Comparison of ENCODE assay signal across 9 mouse cellular contexts in the genomic region with DNA sequence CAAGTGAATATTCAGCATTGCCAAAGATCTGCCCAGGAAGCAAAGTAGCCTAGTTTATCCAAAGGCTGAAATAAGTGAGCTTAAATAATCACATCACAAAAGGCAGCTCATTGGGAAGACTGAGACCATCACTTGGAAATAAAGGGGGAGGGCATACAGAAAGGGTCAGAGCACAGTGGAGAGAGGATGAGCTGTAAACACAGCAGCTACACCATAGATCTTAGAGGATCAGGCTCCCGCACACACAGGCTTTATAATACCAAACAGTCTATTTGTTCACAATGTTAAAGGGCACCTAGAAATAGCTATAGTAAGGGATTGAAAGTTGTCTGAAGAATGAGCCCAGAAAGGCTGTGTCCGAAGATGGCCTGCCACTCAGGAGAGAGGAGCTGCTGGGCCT. TPM values are rescaled to one million over a fixed set of nuclear protein-coding genes. Genes with fewer than 3 reads are reported as not detected.
A peak's percentile ranks its signal among the peaks of the same experiment; 100 is the strongest.
DNase-seq lines count a peak whose midpoint lies in the region; ATAC-seq and TF ChIP-seq lines count a peak whose summit lies in the region.
"Had no signal": no experiment of that assay in that cellular context is flagged by ENCODE, and none has a peak within 500 bp of the region (broad histone marks: within the 10 kb centered on the region; RNA-seq: fewer than 3 reads in every experiment).

No protein-coding gene starts in this region.

- peak overlapping the region; percentile 65 for H3K9ac ChIP-seq in hindbrain, embryonic 12.5 days
- H3K9ac ChIP-seq in midbrain, embryonic 12.5 days (replicated peaks), result peak overlapping the region; percentile 67

- H3K36me3 ChIP-seq in kidney, adult 2 months (ENCODE audit: control insufficient read depth, insufficient read depth, low read length), result no peaks in the 10 kb centered on the region
- H3K36me3 ChIP-seq in hindbrain, embryonic 12.5 days, result peaks cover 8% of the 10 kb centered on the region; the same call in 1 of the 2 replicates
- H3K36me3 ChIP-seq in midbrain, embryonic 12.5 days, result peaks cover 5% of the 10 kb centered on the region; the same call in 1 of the 2 replicates

- peak overlapping the region; percentile 34 for H3K27ac ChIP-seq in kidney, adult 2 months (ENCODE audit: insufficient read depth, low read depth, low read length)
- H3K27ac ChIP-seq in bone marrow, adult 2 months (ENCODE audit: control insufficient read depth, insufficient read depth, low read depth, low read length, poor library complexity), result no peak overlapping the region
- no peak overlapping the region for H3K27ac ChIP-seq in hindbrain, embryonic 12.5 days
- H3K27ac ChIP-seq in midbrain, embryonic 12.5 days (replicated peaks), result no peak overlapping the region

- H3K4me2 ChIP-seq in hindbrain, embryonic 12.5 days (replicated peaks), result peak overlapping the region; percentile 72
- H3K4me2 ChIP-seq in midbrain, embryonic 12.5 days (replicated peaks), result peak overlapping the region; percentile 63

- TF ChIP-seq POLR2A in kidney, adult 2 months (IDR thresholded peaks at IDR 0.05; ENCODE audit: low read depth, low read length), result no peak
- no peak for TF ChIP-seq POLR2A in bone marrow, adult 2 months (IDR thresholded peaks at IDR 0.05; ENCODE audit: borderline replicate concordance, control insufficient read depth, low read depth, low read length)

- DNase-seq in kidney, adult 2 months, result no peak
- DNase-seq in kidney, adult 11 months, result no peak
- DNase-seq in right cerebral cortex, postnatal 14 days, result no peak
- DNase-seq in gastrocnemius, postnatal 10 days, result no peak

- no peaks in the 10 kb centered on the region for H3K27me3 ChIP-seq in kidney, adult 2 months (replicated peaks; ENCODE audit: control insufficient read depth, insufficient read depth, low read length)
- H3K27me3 ChIP-seq in hindbrain, embryonic 12.5 days, result no peaks in the 10 kb centered on the region
- H3K27me3 ChIP-seq in midbrain, embryonic 12.5 days, result no peaks in the 10 kb centered on the region

- 34% methylated on average over 2 of the region's 2 CpGs for WGBS in kidney, adult 2 months
- WGBS in bone marrow, adult 2 months, result 39% methylated on average over 2 of the region's 2 CpGs
- 9% methylated on average over 2 of the region's 2 CpGs for WGBS in hindbrain, embryonic 12.5 days
- WGBS in midbrain, embryonic 12.5 days, result 11% methylated on average over 2 of the region's 2 CpGs

- peak overlapping the region; percentile 49 for H3K4me3 ChIP-seq in kidney, adult 2 months (ENCODE audit: insufficient read depth, low read depth, low read length)
- peak overlapping the region; percentile 62 for H3K4me3 ChIP-seq in bone marrow, adult 2 months (replicated peaks; ENCODE audit: control insufficient read depth, low read depth, low read length)
- peak overlapping the region; percentile 37 for H3K4me3 ChIP-seq in hindbrain, embryonic 12.5 days
- peak overlapping the region; percentile 41 for H3K4me3 ChIP-seq in midbrain, embryonic 12.5 days

- no peak for TF ChIP-seq CTCF in kidney, adult 2 months (conservative IDR thresholded peaks at IDR 0.05; ENCODE audit: insufficient read depth, insufficient read length, low read depth, low read length)
- TF ChIP-seq CTCF in bone marrow, adult 2 months (IDR thresholded peaks at IDR 0.05; ENCODE audit: control insufficient read depth, insufficient read depth, low read length), result no peak

- no peaks in the 10 kb centered on the region; the same call in 1 of the 2 replicates for H3K4me1 ChIP-seq in kidney, adult 2 months (ENCODE audit: control insufficient read depth, insufficient read depth, low read length)
- H3K4me1 ChIP-seq in bone marrow, adult 2 months (ENCODE audit: control insufficient read depth, insufficient read depth, low read length), result no peaks in the 10 kb centered on the region
- H3K4me1 ChIP-seq in hindbrain, embryonic 12.5 days, result peaks cover 9% of the 10 kb centered on the region
- H3K4me1 ChIP-seq in midbrain, embryonic 12.5 days, result peaks cover 11% of the 10 kb centered on the region

- ATAC-seq in hindbrain, embryonic 12.5 days (ENCODE audit: low FRiP score), result no peak
- no peak for ATAC-seq in midbrain, embryonic 12.5 days (ENCODE audit: low FRiP score, low read depth)
- ATAC-seq in megakaryocyte progenitor cell, adult 5-6 weeks (replicated peaks; ENCODE audit: poor library complexity), result no peak

- no peaks in the 10 kb centered on the region for H3K9me3 ChIP-seq in hindbrain, embryonic 12.5 days (replicated peaks)
- H3K9me3 ChIP-seq in midbrain, embryonic 12.5 days, result no peaks in the 10 kb centered on the region

RNA-seq across cellular contexts. Expression of a gene that starts 21.8 kb away (rescaled TPM):
- 0.05 and 0.12 TPM in 2 replicates for polyA plus RNA-seq in kidney, adult 2 months (2012; rRNA removed)
- polyA plus RNA-seq in bone marrow, adult 2 months (2011; ENCODE audit: insufficient read depth, insufficient read length, low replicate concordance, missing spikeins), result not detected in 2 replicates
- polyA plus RNA-seq in hindbrain, embryonic 12.5 days (2016; fragmentation: Nextera tagmentation; extraction: Ambion mirVana), result 0.43 and 0.45 TPM in 2 replicates
- 0.36 and 0.38 TPM in 2 replicates for polyA plus RNA-seq in midbrain, embryonic 12.5 days (2016; fragmentation: Nextera tagmentation; extraction: Ambion mirVana)
- under 1 TPM in 1 of 2 experiments, not detected in 1; 0.05 TPM for total RNA-seq in gastrocnemius, postnatal 10 days (2021)
- total RNA-seq in megakaryocyte progenitor cell, adult 5-6 weeks (2015), result not detected in 2 replicates
- total RNA-seq in megakaryocyte progenitor cell, adult 5-6 weeks (2017), result not detected in 2 replicates
- total RNA-seq: hematopoietic stem cell, adult 5-6 weeks had no signal

RNA-seq across cellular contexts. Expression of a gene that starts 23.7 kb away (rescaled TPM):
- polyA plus RNA-seq in kidney, adult 2 months (2012; rRNA removed), result 4.0 and 4.6 TPM in 2 replicates
- 0.97 and 3.9 TPM in 2 replicates for polyA plus RNA-seq in bone marrow, adult 2 months (2011; ENCODE audit: insufficient read depth, insufficient read length, low replicate concordance, missing spikeins)
- polyA plus RNA-seq in hindbrain, embryonic 12.5 days (2016; fragmentation: Nextera tagmentation; extraction: Ambion mirVana), result 2.1 and 4.4 TPM in 2 replicates
- polyA plus RNA-seq in midbrain, embryonic 12.5 days (2016; fragmentation: Nextera tagmentation; extraction: Ambion mirVana), result 0.93 and 1.5 TPM in 2 replicates
- total RNA-seq in gastrocnemius, postnatal 10 days (2021), result under 1 TPM; 0.07 to 0.16 TPM
- total RNA-seq in megakaryocyte progenitor cell, adult 5-6 weeks (2015), result 3.0 and 5.1 TPM in 2 replicates
- 2.2 and 3.0 TPM in 2 replicates for total RNA-seq in megakaryocyte progenitor cell, adult 5-6 weeks (2017)
- total RNA-seq: hematopoietic stem cell, adult 5-6 weeks had no signal

RNA-seq across cellular contexts. Expression of a gene that starts 46.8 kb away (rescaled TPM):
- polyA plus RNA-seq in kidney, adult 2 months (2012; rRNA removed), result 26.0 and 29.3 TPM in 2 replicates
- 8.7 and 9.0 TPM in 2 replicates for polyA plus RNA-seq in bone marrow, adult 2 months (2011; ENCODE audit: insufficient read depth, insufficient read length, low replicate concordance, missing spikeins)
- polyA plus RNA-seq in hindbrain, embryonic 12.5 days (2016; fragmentation: Nextera tagmentation; extraction: Ambion mirVana), result 81.2 and 86.8 TPM in 2 replicates
- polyA plus RNA-seq in midbrain, embryonic 12.5 days (2016; fragmentation: Nextera tagmentation; extraction: Ambion mirVana), result 76.9 and 87.9 TPM in 2 replicates
- 10 to 100 TPM; 10.9 to 13.3 TPM for total RNA-seq in gastrocnemius, postnatal 10 days (2021)
- 14.4 and 15.7 TPM in 2 replicates for total RNA-seq in megakaryocyte progenitor cell, adult 5-6 weeks (2015)
- total RNA-seq in megakaryocyte progenitor cell, adult 5-6 weeks (2017), result 20.9 and 25.0 TPM in 2 replicates
